Mouse (Mus musculus) intestine, postnatal 0 days (tissue): ENCODE data around the gene Ptprk. TPM values are rescaled to one million over a fixed set of nuclear protein-coding genes. Genes with fewer than 3 reads are reported as not detected.

Experiments used
- ATAC-seq: fragments of 200-750 bp; cut with Nextera tagmentation; 2 replicates; pipeline ENCODE4 v1.8.0; 2017; ENCODE audit warnings: mild to moderate bottlenecking, moderate TSS enrichment, moderate library complexity
- H3K27ac ChIP-seq: fragments of 300-500 bp; sonication (generic); 2 replicates; pipeline ENCODE4 v1.5.1; 2014; ENCODE audit warnings: mild to moderate bottlenecking, low read depth, low read length, moderate library complexity
- H3K27me3 ChIP-seq: fragments of 300-500 bp; sonication (generic); replicated peaks from 2 replicates; pipeline ENCODE4 v1.6.1; 2014; ENCODE audit warnings: low read length, mixed read lengths; ENCODE audit not compliant: control insufficient read depth, insufficient read depth
- H3K36me3 ChIP-seq: fragments of 300-500 bp; sonication (generic); 2 replicates; pipeline ENCODE4 v1.6.1; 2014; ENCODE audit warnings: mild to moderate bottlenecking, moderate library complexity; ENCODE audit not compliant: control insufficient read depth, insufficient read depth
- H3K4me1 ChIP-seq: fragments of 300-500 bp; sonication (generic); replicated peaks from 2 replicates; pipeline ENCODE4 v1.6.1; 2014; ENCODE audit warnings: antibody characterized with exemption, low read length, mixed read lengths; ENCODE audit not compliant: control insufficient read depth, insufficient read depth
- H3K4me2 ChIP-seq: fragments of 300-500 bp; sonication (generic); replicated peaks from 2 replicates; pipeline ENCODE4 v1.6.1; 2014; ENCODE audit warnings: low read depth, mild to moderate bottlenecking, moderate library complexity
- H3K4me3 ChIP-seq: fragments of 300-500 bp; sonication (generic); 2 replicates; pipeline ENCODE4 v1.5.1; 2014; ENCODE audit warnings: low read depth, low read length
- H3K9ac ChIP-seq: fragments of 300-500 bp; sonication (generic); 2 replicates; pipeline ENCODE4 v1.6.1; 2014; ENCODE audit warnings: mild to moderate bottlenecking, low read depth, low read length
- H3K9me3 ChIP-seq: fragments of 300-500 bp; sonication (generic); 2 replicates; pipeline ENCODE4 v1.6.1; 2016; ENCODE audit warnings: mixed run types; ENCODE audit not compliant: control insufficient read depth
- CTCF ChIP-seq: sonication (generic); IDR thresholded peaks from 2 replicates; pipeline ENCODE4 v1.5.1; 2016; ENCODE audit warnings: low read depth, mild to moderate bottlenecking, control low read depth, antibody characterized with exemption, moderate library complexity
- WGBS: fragments of 180-500 bp; shearing (Covaris S2); extraction: QIAGEN DNeasy Blood & Tissue Kit; methylation state at CpG from one replicate; pipeline ENCODE4 v1.1.7; 2014; 5-methylcytosine and 5-hydroxymethylcytosine counted together
- microRNA-seq: library from miRNA; unstranded; fragments of <30 nt; microRNA quantifications from one replicate; pipeline ENCODE4, GENCODE M21; 2016
- polyA plus RNA-seq: library from polyadenylated mRNA; unstranded; fragments of >200 nt; fragmentation: Nextera tagmentation; extraction: Ambion mirVana; gene quantifications from 2 replicates; pipeline ENCODE4 v1.2.1, GENCODE M21; 2015

Ptprk gene
- polyA plus RNA-seq, 1 experiment from 2014 or later = 29.5 TPM

- Histone ChIP-seq H3K9me3 (no peaks in the 10 kb centered on the region), H3K4me1 (no peaks in the 10 kb centered on the region), H3K27ac (no peak overlapping the region), H3K4me2 (no peak overlapping the region), H3K36me3 (no peaks in the 10 kb centered on the region), H3K4me3 (no peak overlapping the region), H3K27me3 (no peaks in the 10 kb centered on the region), H3K9ac (no peak overlapping the region)
- 63% methylated on average over 2 of the region's 2 CpGs for WGBS
- ATAC-seq = no peak
- no peak for TF ChIP-seq CTCF
Measured at GRCm38 (mm10) chr10:28614396-28614795, 539.8 kb downstream of the Ptprk start.

DNA sequence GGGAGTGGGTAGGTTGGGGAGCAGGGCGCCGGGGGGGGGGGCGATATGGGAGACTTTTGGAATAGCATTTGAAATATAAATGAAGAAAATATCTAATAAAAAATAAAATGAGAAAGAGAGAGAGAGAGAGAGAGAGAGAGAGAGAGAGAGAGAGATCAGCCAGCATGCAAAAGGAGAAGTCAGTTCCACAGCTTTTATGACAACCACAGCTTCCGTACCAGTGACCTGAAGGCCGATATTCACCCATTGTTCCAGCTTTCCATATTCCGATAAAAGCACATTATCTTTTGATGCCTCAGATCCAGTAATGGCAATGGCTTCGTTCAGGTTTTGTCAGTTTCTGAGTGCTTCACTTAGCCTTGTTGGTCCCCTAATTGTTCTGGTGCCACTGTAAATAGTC lies 542.6 kb downstream of the Ptprk start:
- ATAC-seq = no peak
- no peak for TF ChIP-seq CTCF
- WGBS = 92% methylated on average over 7 of the region's 7 CpGs

GRCm38 (mm10) chr10:28618002-28618401 lies 543.4 kb downstream of the Ptprk start:
- Histone ChIP-seq H3K27ac (no peak overlapping the region), H3K27me3 (no peaks in the 10 kb centered on the region), H3K9me3 (no peaks in the 10 kb centered on the region), H3K4me3 (no peak overlapping the region), H3K9ac (no peak overlapping the region), H3K4me1 (no peaks in the 10 kb centered on the region), H3K4me2 (no peak overlapping the region), H3K36me3 (no peaks in the 10 kb centered on the region)
- WGBS = 72% methylated on average over 2 of the region's 2 CpGs
- TF ChIP-seq CTCF = no peak
- no peak for ATAC-seq

More for the DNA sequence above, 542.6 kb downstream of the Ptprk start:
- H3K27me3 ChIP-seq = no peaks in the 10 kb centered on the region
- no peak overlapping the region for H3K27ac ChIP-seq
- no peaks in the 10 kb centered on the region for H3K9me3 ChIP-seq
- no peak overlapping the region for H3K4me2 ChIP-seq
- no peaks in the 10 kb centered on the region for H3K36me3 ChIP-seq
- no peak overlapping the region for H3K4me3 ChIP-seq
- no peak overlapping the region for H3K9ac ChIP-seq
- H3K4me1 ChIP-seq = no peaks in the 10 kb centered on the region

DNA sequence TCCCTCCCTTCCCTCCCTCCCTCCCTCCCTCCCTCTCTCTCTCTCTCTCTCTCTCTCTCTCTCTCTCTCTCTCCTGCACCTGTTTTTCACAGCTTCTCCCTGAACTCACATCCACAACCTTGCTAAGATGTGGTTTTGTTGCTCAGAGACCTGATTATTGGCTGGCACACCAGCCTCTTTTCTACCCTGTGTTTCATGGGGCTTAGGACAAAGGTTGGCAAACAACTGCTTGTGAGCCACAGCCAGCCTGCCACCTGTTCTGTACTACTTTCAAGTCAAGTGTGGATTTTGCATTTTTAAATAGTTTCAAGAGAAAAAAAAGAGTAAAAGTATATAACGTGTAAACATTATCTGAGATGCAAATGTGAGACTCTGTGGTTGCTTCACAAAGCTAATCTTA lies 544.8 kb downstream of the Ptprk start:
- Histone ChIP-seq H3K4me3 (no peak overlapping the region), H3K27me3 (no peaks in the 10 kb centered on the region), H3K27ac (no peak overlapping the region), H3K9me3 (no peaks in the 10 kb centered on the region), H3K4me2 (no peak overlapping the region), H3K9ac (no peak overlapping the region), H3K36me3 (no peaks in the 10 kb centered on the region), H3K4me1 (no peaks in the 10 kb centered on the region)
- no peak for TF ChIP-seq CTCF
- ATAC-seq = no peak
- 89% methylated on average over 1 of the region's 1 CpGs for WGBS

DNA sequence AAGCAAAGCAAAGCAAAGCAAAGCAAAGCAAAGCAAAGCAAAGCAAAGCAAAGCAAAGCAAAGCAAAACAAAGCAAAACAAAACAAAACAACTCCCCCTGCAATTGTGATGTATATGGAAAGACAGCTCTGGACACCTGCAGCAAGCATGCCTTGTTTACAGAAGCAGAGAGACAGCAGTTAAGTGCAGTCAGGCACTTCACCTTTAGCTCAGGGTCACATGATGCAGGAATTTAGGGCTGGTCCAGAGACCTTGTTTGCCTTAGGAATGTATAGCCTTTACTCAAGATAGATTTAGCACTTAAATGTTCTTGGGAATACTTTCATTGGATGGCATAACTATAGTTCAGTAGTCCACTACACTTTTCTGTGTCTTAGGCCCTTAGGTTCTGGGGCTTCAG lies 561.5 kb downstream of the Ptprk start:
- Histone ChIP-seq H3K36me3 (no peaks in the 10 kb centered on the region), H3K27ac (no peak overlapping the region), H3K9ac (no peak overlapping the region), H3K27me3 (no peaks in the 10 kb centered on the region), H3K4me1 (no peaks in the 10 kb centered on the region), H3K4me2 (no peak overlapping the region), H3K4me3 (no peak overlapping the region), H3K9me3 (no peaks in the 10 kb centered on the region)
- no peak for ATAC-seq
- TF ChIP-seq CTCF = no peak

- Histone ChIP-seq H3K27ac (no peak overlapping the region), H3K4me1 (no peaks in the 10 kb centered on the region), H3K4me2 (no peak overlapping the region), H3K9me3 (no peaks in the 10 kb centered on the region), H3K36me3 (no peaks in the 10 kb centered on the region), H3K4me3 (no peak overlapping the region), H3K9ac (no peak overlapping the region), H3K27me3 (no peaks in the 10 kb centered on the region)
- no peak for TF ChIP-seq CTCF
- WGBS = 98% methylated on average over 2 of the region's 2 CpGs
- no peak for ATAC-seq
Measured at GRCm38 (mm10) chr10:28641887-28642286, 567.3 kb downstream of the Ptprk start.

Small RNA genes within 50 kb of the gene (microRNA-seq; reads per million reads assigned to microRNA genes)
- gene Gm22370 = not detected
